Mouse (Mus musculus): ENCODE data around the gene Ssc5d. TPM values are rescaled to one million over a fixed set of nuclear protein-coding genes. Genes with fewer than 3 reads are reported as not detected.
"Not testable (repeated sequence)": the region's sequence is repeated elsewhere in the genome, so short reads cannot be mapped to it uniquely, and the experiment has no call there.

Ssc5d gene
- 10 to 100 TPM; 11.8 to 12.1 TPM for total RNA-seq (2021)
- long read RNA-seq, experiment 1, partial matches to known transcripts, result 1 of 1 reads
- long read RNA-seq, experiment 1, other reads (novel, unspliced or antisense), result 0 of 1 reads
- long read RNA-seq, experiment 2, partial matches to known transcripts, result 3 of 3 reads
- long read RNA-seq, experiment 2, other reads (novel, unspliced or antisense), result 0 of 3 reads

DNA sequence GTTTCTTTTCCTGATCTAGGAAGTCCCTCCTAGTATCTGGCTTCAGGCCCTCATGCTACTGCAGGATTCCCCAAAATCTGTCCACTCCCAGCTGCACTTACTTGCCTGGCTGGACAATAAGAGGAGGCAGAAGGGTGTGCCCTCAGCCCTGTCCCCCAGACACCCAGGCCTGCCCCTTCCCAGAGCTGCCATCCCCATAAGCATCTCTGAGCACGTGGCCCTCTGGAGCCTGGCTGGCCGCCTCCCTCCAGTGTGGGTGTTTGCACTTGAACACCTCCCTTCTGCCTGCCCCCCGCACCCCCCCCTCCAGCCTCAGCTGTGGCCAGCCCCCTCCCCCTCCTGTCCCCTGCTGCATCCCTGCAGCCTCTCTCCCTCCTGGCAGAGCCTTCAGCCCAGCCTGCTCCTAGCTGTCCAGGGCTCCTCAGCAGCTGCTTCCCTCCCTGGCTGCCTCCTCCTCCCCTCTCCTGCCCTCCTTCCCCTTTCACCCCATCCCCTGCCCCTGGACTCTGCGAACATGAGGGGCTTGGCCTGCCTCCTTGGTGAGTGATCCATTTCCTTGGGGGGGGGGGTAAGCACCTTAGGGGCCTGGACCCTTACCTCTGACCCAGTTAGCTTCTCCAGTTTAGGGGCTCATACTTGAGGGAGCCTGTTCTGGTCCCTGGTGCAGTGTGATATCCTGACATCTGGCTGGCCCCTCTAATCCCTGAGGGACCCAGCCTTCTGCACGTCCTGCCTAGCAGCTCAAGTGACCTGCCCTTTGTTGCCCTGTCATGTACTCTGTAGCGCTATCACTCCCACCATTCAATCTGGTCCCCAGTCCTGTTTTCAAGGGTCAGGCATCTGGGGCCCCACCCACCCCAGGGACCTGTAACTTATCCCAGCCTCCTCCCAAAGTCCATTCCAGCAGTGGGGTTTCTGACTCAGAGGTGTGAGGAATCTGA, at the start of gene Ssc5d:
Gene Ssc5d, plus strand, starts transcription at position 345 of the 941 bp plus-strand sequence.
- no peak for DNase-seq (ENCODE audit: low spot score in 2 of 2)

DNA sequence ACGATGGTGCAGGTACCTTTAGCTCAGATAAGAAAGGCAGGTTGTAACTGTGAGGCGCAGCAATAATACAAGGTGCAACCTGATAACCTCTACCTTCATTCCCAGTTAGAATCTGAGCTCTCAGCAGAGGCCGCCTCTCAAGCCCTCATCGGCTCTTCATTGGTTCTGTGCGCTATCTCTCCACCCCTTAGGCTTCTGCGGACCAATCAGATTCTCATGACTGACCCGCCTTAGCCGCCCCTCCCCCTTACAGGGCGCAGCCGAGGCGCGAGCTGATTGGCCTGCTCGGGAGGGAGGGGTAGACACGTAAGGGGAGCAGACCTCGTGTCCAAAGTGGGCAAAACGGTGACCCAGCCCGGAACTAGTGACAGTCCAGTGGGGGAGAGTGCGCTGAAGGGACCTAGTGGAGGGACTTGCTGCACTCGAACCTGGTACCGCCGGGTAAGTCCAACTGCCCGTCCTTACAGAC, 48.8 kb upstream of the Ssc5d start, which contains the start of gene Isoc2a:
Gene Isoc2a, plus strand, starts transcription at position 401 of the 469 bp plus-strand sequence.
- DNase-seq (ENCODE audit: low spot score in 2 of 2), result peak; percentile 58 to 81

DNA sequence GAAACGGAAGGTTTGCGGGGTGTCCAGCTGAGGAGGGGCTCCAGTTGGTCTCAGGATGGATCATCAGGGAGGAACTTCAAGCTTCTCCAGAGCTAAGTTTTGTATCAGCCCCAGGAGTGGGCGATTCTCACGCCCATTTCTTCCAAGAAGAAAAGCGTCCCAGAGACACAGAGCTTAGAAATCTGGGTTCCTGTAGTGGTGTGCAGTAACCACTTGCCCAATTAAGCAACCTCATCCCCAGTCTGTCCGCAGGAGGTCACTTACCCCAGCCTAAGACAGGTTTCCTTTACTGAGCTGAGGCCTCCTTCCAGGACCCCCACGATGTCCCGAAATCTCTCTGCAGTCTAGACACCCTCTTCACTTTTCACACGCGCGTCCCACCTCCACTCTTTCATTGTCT, 48.4 kb upstream of the Ssc5d start:
- DNase-seq (ENCODE audit: low spot score in 2 of 2), result no peak

DNA sequence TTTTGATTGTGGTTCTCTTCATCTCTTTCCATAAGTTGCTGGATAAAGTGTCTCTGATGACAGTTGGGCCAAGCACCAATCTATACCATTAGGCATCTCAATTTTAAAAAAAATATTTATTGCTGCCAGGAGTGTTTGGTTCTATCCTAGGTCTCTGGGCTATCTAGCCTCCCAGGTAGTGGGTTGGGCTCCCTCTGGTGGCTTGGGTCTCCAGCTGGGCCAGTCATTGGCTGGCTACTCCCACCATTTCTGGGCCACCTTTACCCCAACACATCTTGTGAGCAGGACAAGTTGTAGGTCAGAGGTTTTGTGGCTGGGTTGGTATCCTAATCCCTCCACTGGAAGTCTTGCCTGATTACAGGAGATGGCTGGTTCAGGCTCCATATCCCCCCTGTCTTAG, 47.4 kb upstream of the Ssc5d start:
- no peak for DNase-seq (ENCODE audit: low spot score in 2 of 2)

GRCm38 (mm10) chr7:4879036-4879435, 46.5 kb upstream of the Ssc5d start:
- DNase-seq (ENCODE audit: low spot score in 2 of 2), result not testable (repeated sequence)

- no peak for DNase-seq (ENCODE audit: low spot score in 2 of 2)
These were observed 38.9 kb upstream of the Ssc5d start for GRCm38 (mm10) chr7:4886680-4887079.

DNA sequence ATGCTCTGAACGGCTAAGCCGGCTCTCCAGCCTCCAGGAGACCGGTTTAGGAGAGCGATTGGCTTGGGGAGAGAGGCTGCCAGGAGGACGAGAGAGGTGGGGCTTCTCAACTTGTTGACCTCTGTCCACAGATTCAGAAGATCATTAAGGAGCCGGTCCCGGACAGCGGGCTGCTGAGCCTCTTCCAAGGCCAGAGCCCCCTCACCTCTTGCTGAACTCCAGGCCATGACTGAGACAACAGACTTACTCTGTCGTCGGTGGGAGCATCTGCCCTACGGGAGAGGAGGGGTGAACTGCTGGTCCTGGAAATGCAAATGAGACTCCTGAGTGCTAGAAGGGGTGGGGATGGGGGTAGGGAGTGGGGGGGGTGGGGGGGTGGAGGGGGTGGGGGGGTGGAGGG, 30.4 kb upstream of the Ssc5d start:
- DNase-seq (ENCODE audit: low spot score in 2 of 2), result no peak

DNA sequence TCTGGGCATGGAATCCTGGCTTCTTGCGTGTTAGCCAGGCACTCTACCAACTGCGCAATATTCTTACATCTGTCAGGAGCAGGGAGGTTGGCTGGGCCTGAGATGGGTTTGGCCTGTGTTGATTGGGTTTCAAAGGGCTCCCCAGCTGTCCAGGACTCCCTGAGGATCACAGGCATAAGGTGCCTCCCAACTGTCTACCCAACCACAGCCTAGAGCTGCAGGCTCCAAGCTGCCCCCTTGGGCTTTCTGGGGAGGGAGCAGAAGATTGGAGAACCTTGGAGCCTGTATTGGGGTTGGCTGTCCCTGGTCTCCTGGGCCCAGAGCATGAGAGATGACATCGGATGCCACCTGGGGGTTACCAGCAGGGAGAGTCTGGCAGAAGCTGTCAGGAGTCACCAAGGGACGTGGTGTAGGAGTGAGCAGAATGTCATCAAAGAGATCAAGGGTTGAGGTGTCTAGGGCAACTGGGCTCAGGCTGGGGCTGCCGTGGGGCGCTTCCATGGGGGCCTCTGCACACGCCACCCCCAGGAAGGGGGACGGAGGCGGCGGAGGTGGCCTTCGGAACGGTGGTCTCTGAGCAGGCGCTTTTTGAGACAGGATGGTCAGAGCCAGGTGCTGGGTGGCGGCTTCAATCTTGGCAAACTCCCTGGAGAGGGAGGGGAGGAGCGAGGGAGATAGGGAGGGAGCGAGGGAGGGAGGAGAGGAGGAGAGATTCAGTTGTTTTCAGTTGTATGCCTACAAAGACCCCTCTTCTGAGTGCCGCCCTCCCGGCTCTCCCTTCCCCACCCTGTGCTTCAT, 26.5 kb upstream of the Ssc5d start:
- DNase-seq (ENCODE audit: low spot score in 2 of 2), result no peak

DNA sequence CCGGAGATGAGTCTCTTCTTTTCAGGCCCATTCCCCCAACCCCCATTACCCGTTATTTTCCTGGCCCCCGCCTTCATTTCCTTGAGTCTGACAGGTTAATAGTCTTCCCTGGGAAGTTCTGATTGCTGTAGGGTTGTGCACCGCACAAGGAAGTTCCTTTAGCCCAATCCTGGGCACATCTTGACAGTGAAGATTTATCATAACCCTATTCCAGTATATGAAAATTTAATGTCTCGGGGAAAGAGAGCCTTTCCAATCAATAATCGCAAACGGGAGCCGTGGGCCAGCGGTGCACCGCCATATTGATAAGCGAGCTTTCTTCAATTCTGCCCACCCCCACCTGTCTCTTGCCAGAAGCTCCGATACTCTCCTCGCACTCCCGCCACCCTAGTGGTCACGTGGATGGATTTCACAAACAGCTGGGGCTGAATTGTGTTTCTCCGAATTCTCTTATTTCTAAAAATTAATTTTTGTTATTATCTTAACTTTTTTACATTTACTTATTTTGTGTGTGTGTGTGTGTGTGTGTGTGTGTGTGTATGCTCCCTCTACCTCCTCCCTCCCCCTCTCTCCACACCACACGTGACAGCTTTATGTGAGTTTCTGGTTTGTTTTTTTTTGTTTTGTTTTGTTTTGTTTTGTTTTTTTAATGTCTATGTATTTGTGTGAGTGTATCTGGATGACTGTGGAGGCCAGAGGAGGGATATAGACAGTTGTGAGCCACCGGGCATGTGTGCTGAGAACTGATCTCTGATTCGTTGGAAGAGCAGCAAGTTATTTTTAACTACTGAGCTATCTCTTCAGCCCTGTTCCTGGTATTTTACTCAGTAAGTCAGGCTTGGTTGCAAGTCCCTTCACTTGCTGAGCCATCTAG, 25.7 kb upstream of the Ssc5d start:
- DNase-seq (ENCODE audit: low spot score in 2 of 2), result no peak

DNA sequence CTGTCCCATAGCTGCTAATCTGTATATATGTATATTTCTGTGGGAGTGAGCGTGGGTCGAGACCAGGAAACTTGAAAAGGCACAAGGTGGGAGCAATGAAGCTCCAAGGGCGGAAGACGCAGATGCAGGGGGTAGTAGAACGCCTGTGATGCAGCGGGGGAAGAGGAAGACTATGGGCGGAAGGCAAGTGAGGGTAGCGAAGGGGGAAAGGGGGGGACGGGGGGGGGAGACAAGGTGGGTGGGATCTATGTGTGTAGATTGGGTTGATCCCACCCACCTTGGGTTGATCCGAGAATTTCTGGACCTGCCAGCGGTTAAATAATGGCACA, 25.1 kb upstream of the Ssc5d start:
- DNase-seq (ENCODE audit: low spot score in 2 of 2), result no peak

GRCm38 (mm10) chr7:4901171-4901570, 24.4 kb upstream of the Ssc5d start:
- no peak for DNase-seq (ENCODE audit: low spot score in 2 of 2)

DNA sequence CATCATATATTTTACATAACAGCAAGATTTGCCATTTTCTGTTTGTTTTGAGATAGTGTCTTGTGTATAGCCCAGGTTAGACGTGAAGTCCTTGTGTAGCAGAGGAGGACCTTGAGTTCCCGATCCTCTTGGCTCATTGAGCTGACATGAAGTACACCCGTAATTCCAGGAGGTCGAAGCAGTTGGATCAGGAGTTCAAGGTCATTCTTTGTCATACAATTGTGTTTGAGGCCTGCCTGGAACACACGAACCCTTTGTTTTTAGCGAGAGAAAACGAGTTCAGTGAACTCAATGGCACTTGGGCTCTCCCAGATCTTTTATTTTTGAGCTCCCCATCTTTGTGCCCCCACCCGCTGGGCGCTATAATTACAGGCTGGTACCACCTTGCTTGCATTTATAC, 23.2 kb upstream of the Ssc5d start:
- no peak for DNase-seq (ENCODE audit: low spot score in 2 of 2)

- no peak for DNase-seq (ENCODE audit: low spot score in 2 of 2)
These were observed 19.1 kb upstream of the Ssc5d start, which contains the start of gene Gm36210 for GRCm38 (mm10) chr7:4906466-4906950. TSS of gene Gm36210 (minus strand) at chr7:4906516.

DNA sequence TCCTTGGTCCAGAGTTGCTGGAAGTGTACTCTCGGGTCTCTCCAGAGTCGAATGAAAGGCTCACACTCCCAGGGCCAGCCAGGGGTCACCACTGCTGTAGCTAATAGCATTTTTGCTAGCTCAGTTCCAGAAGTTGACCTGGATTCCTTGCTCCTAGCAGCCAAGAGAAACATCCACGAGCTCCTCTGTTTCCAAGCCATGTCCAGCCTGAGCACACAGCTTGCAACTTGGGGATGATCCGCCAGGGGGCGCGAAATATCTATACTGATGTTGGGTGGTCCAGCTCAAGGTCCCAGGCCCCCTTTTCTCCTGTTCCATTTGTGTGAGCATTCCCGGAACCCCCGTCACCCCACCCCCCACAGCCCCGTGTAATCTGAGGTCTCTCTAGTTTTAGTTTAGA, 14.0 kb upstream of the Ssc5d start:
- no peak for DNase-seq (ENCODE audit: low spot score in 2 of 2)

GRCm38 (mm10) chr7:4912248-4912647, 13.3 kb upstream of the Ssc5d start:
- no peak for DNase-seq (ENCODE audit: low spot score in 2 of 2)

- peak; percentile 81 to 92 for DNase-seq (ENCODE audit: low spot score in 2 of 2)
These were observed 10.4 kb upstream of the Ssc5d start, which contains the start of gene Zfp628 for GRCm38 (mm10) chr7:4915007-4915665. TSS of gene Zfp628 (plus strand) at chr7:4915217.

DNA sequence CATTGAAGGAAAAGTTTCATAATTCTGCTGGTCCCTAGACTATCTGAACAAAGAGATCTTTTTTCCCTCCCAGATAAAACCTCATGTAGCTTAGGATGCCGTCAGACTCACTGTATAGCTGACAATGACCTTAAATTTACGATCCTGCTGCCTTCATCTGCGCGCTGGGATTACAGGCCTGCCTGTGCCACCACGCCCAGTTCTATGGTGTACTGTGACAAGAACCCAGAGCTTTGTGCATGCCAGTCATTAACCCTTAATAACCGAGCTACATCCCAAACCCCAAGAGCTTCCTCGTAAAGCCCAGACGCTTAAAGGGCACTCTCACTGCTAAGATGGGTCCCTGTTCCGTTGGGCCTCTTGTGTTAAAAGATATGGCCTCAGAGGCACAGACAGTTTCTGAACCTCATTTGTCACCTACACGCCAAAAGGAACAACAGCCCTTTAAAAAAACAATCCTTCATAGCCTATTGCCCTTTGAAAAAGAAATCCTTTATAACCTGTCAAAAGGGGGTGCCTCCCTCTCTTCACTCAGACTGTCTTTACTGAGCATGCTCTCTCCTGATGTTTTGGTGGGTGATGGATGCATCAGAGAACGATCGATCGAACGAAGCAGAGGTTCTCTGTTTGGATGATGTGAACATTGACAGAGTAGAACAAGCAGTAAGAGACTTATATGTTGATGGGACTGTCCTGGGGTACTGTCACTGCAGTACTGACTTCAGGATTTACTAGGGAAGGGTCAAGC, 9.7 kb upstream of the Ssc5d start:
- DNase-seq (ENCODE audit: low spot score in 2 of 2), result no peak

DNA sequence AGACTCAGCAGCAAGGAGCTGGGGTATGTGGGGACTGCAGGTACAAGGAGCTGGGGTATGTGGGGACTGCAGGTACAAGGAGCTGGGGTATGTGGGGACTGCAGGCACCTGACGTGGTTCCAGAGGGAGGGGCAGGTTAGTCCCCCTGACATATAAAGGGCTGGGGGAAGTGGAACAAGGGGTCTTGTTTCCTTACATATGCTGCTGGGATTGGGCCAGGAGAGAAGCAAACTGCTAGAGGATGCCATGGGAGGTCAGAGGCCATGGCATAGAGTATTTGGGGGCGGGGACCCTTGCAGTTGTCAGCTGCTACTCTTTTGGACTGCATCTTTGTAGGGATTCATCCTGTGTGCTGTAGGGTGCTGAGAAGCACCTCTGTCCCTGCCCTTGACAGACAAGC, 8.1 kb upstream of the Ssc5d start:
- DNase-seq (ENCODE audit: low spot score in 2 of 2), result no peak

DNA sequence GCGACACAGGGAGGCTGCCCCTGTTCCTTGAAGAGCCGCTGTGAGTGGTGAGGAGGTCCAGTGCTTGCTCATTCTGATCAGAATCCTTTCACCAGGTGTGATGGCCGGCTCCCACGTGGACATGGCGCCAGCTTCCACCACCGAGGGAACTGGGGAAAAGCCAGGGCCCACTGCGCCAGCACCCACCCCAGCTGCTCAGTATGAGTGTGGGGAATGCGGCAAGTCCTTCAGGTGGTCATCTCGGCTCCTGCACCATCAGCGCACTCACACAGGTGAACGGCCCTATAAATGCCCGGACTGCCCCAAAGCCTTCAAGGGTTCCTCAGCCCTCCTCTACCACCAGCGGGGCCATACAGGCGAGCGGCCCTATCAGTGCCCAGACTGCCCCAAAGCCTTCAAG, 6.9 kb upstream of the Ssc5d start:
- no peak for DNase-seq (ENCODE audit: low spot score in 2 of 2)
